Mouse (Mus musculus): Measurements from ENCODE around the gene Rnf152. TPM values are rescaled to one million over a fixed set of nuclear protein-coding genes. Genes with fewer than 3 reads are reported as not detected.
A peak's percentile ranks its signal among the peaks of the same experiment; 100 is the strongest.

The Rnf152 gene
- total and polyA plus RNA-seq, 2 experiments from 2014 or later = 21.0 to 35.5 TPM

- ATAC-seq (ENCODE audit: low FRiP score) = no peak
- H3K4me1 ChIP-seq (ENCODE audit: insufficient read depth, low read length) = peaks cover 4% of the 10 kb centered on the region; the same call in 1 of the 2 replicates
These were observed 2.4 kb upstream of the Rnf152 start for GRCm38 (mm10) chr1:105358896-105359295.

DNA sequence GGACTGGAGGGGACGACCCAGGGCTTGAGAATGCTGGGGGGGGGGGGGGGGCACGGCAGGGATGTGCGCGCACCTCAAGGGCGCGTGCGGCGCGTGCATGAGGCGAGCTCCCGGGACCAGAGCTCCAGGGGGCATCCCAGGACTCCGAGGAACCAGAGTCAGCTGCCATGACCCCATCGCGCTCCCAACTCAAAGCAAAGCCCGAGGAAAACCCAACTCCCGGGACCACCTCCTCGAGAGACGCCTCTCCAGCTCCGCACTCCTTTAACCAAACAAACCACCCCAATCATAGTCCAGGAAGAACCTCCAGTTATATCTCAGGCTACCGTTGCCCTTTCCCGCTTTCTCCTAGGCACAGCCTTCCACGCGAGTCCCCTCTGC is 610 bp downstream of the Rnf152 start:
- H3K27me3 ChIP-seq (ENCODE audit: insufficient read depth, low read length) = no peaks in the 10 kb centered on the region
- no peaks in the 10 kb centered on the region for H3K9me3 ChIP-seq (ENCODE audit: low read length)
- WGBS = 0% methylated on average over 20 of the region's 23 CpGs
- ATAC-seq (ENCODE audit: low FRiP score) = peak; percentile 61
- peak overlapping the region; percentile 87 for H3K4me3 ChIP-seq (ENCODE audit: low read depth, low read length)
- peak overlapping the region; percentile 82 for H3K27ac ChIP-seq (ENCODE audit: low read depth, low read length)
- no peak for TF ChIP-seq CTCF (IDR thresholded peaks at IDR 0.05)
- peak overlapping the region; percentile 84 for H3K4me2 ChIP-seq (ENCODE audit: low read depth, low read length, poor library complexity, severe bottlenecking)
- no peaks in the 10 kb centered on the region for H3K36me3 ChIP-seq (ENCODE audit: insufficient read depth, low read length)
- DNase-seq (ENCODE audit: low spot score) = peak; percentile 42
- peak overlapping the region; percentile 81 for H3K9ac ChIP-seq (replicated peaks; ENCODE audit: low read length, poor library complexity, severe bottlenecking)
- H3K4me1 ChIP-seq (ENCODE audit: insufficient read depth, low read length) = peaks cover 4% of the 10 kb centered on the region; the same call in 1 of the 2 replicates

More at GRCm38 (mm10) chr1:105358896-105359295, 2.4 kb upstream of the Rnf152 start:
- 40% methylated on average over 4 of the region's 4 CpGs for WGBS
- H3K36me3 ChIP-seq (ENCODE audit: insufficient read depth, low read length) = no peaks in the 10 kb centered on the region
- H3K4me3 ChIP-seq (ENCODE audit: low read depth, low read length) = no peak overlapping the region
- H3K27me3 ChIP-seq (ENCODE audit: insufficient read depth, low read length) = no peaks in the 10 kb centered on the region
- H3K27ac ChIP-seq (ENCODE audit: low read depth, low read length) = no peak overlapping the region
- H3K4me2 ChIP-seq (ENCODE audit: low read depth, low read length, poor library complexity, severe bottlenecking) = no peak overlapping the region
- H3K9ac ChIP-seq (replicated peaks; ENCODE audit: low read length, poor library complexity, severe bottlenecking) = no peak overlapping the region
- no peaks in the 10 kb centered on the region for H3K9me3 ChIP-seq (ENCODE audit: low read length)
- TF ChIP-seq CTCF (IDR thresholded peaks at IDR 0.05) = no peak
- DNase-seq (ENCODE audit: low spot score) = no peak

DNA sequence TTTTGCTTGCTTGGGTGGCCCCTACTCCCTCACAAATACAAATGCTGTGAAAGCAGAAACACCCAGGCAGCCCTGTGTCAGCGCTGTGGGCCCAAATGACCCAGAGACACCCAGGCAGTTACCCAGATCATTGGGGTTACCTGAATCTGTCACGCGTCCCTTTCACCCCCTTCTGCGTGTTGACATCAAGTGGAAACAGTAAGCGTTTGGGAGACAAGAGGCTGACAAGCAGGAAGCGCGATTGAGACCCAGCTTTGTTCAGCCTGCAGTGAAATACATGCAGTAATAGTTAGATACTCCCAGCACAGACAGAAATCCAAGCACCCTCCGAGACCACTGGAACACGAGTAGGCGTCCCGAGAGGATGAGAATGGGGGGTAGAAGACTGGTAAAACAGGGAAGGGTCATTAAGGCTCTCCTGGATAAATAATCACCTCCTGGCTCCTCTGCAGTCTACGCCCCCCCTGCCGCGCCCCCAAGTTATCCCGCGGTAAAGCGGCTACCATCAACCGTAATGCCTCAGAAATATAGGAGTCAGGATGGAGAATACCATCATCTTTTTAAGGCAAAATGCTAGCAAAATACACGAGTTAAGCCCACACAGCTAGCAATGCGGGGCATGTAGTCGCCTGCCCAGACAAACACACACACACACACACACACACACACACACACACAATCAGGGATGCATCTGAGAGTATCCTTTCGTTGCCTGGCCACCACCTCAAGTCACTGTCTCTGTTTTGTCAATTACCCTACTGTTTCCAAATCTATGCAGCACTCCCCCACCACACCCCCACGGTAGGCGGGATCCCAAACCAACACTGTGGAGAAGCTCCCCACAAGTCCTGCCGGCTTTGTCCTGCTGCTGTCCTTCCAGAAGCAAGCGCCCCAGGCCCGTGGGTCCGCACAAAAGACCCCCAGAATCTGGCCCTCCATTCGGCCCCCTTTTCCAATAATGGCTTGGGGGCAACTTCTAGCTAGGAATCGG is 1.3 kb downstream of the Rnf152 start:
- H3K4me2 ChIP-seq (ENCODE audit: low read depth, low read length, poor library complexity, severe bottlenecking) = peak overlapping the region; percentile 84
- TF ChIP-seq CTCF (IDR thresholded peaks at IDR 0.05) = no peak
- H3K27me3 ChIP-seq (ENCODE audit: insufficient read depth, low read length) = no peaks in the 10 kb centered on the region
- no peaks in the 10 kb centered on the region for H3K9me3 ChIP-seq (ENCODE audit: low read length)
- peak overlapping the region; percentile 82 for H3K27ac ChIP-seq (ENCODE audit: low read depth, low read length)
- ATAC-seq (ENCODE audit: low FRiP score) (peak; percentile 67), DNase-seq (ENCODE audit: low spot score) (peak; percentile 35)
- peak overlapping the region; percentile 81 for H3K9ac ChIP-seq (replicated peaks; ENCODE audit: low read length, poor library complexity, severe bottlenecking)
- peaks cover 4% of the 10 kb centered on the region; the same call in 1 of the 2 replicates for H3K4me1 ChIP-seq (ENCODE audit: insufficient read depth, low read length)
- WGBS = 3% methylated on average over 30 of the region's 30 CpGs
- H3K4me3 ChIP-seq (ENCODE audit: low read depth, low read length) = peak overlapping the region; percentile 87
- no peaks in the 10 kb centered on the region for H3K36me3 ChIP-seq (ENCODE audit: insufficient read depth, low read length)

DNA sequence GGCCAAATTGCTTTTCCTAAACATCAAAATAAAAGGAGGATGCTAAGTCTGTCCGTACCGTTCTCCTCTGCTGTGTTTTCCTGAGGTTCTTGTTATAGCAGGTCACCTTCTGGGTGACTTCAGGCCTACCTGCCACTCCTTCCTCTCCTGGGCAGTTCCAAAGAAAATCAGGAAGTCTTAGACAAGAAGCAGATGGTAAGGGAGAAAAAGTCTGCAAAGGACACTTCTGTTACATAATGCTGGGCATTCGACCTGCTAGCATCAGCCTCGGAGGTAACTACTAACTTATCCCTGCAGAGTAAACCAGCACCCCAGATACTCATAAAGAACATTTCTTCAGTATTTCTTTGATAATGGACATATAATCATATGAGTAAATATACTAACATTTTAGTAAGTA is 4.7 kb downstream of the Rnf152 start:
- H3K4me1 ChIP-seq (ENCODE audit: insufficient read depth, low read length) = peaks cover under 1% of the 10 kb centered on the region; the same call in 1 of the 2 replicates
- H3K36me3 ChIP-seq (ENCODE audit: insufficient read depth, low read length) = no peaks in the 10 kb centered on the region
- H3K4me2 ChIP-seq (ENCODE audit: low read depth, low read length, poor library complexity, severe bottlenecking) = no peak overlapping the region
- WGBS = 92% methylated on average over 4 of the region's 4 CpGs
- H3K4me3 ChIP-seq (ENCODE audit: low read depth, low read length) = no peak overlapping the region
- no peak overlapping the region for H3K27ac ChIP-seq (ENCODE audit: low read depth, low read length)
- DNase-seq (ENCODE audit: low spot score) (no peak), ATAC-seq (ENCODE audit: low FRiP score) (no peak)
- H3K27me3 ChIP-seq (ENCODE audit: insufficient read depth, low read length) = no peaks in the 10 kb centered on the region
- H3K9ac ChIP-seq (replicated peaks; ENCODE audit: low read length, poor library complexity, severe bottlenecking) = no peak overlapping the region
- H3K9me3 ChIP-seq (ENCODE audit: low read length) = no peaks in the 10 kb centered on the region
- TF ChIP-seq CTCF (IDR thresholded peaks at IDR 0.05) = no peak

GRCm38 (mm10) chr1:105342305-105342704 is 14.2 kb downstream of the Rnf152 start:
- Histone ChIP-seq H3K4me2 (ENCODE audit: low read depth, low read length, poor library complexity, severe bottlenecking) (no peak overlapping the region), H3K27me3 (ENCODE audit: insufficient read depth, low read length) (no peaks in the 10 kb centered on the region), H3K9ac (replicated peaks; ENCODE audit: low read length, poor library complexity, severe bottlenecking) (no peak overlapping the region), H3K9me3 (ENCODE audit: low read length) (no peaks in the 10 kb centered on the region), H3K27ac (ENCODE audit: low read depth, low read length) (no peak overlapping the region), H3K4me1 (ENCODE audit: insufficient read depth, low read length) (no peaks in the 10 kb centered on the region), H3K36me3 (ENCODE audit: insufficient read depth, low read length) (no peaks in the 10 kb centered on the region), H3K4me3 (ENCODE audit: low read depth, low read length) (no peak overlapping the region)
- TF ChIP-seq CTCF (IDR thresholded peaks at IDR 0.05) = no peak
- DNase-seq (ENCODE audit: low spot score) (no peak), ATAC-seq (ENCODE audit: low FRiP score) (no peak)
- WGBS = 91% methylated on average over 6 of the region's 6 CpGs

GRCm38 (mm10) chr1:105340943-105341342 is 15.6 kb downstream of the Rnf152 start:
- no peaks in the 10 kb centered on the region for H3K36me3 ChIP-seq (ENCODE audit: insufficient read depth, low read length)
- H3K4me3 ChIP-seq (ENCODE audit: low read depth, low read length) = no peak overlapping the region
- no peak overlapping the region for H3K27ac ChIP-seq (ENCODE audit: low read depth, low read length)
- H3K4me2 ChIP-seq (ENCODE audit: low read depth, low read length, poor library complexity, severe bottlenecking) = no peak overlapping the region
- DNase-seq (ENCODE audit: low spot score) (no peak), ATAC-seq (ENCODE audit: low FRiP score) (no peak)
- no peak for TF ChIP-seq CTCF (IDR thresholded peaks at IDR 0.05)
- no peak overlapping the region for H3K9ac ChIP-seq (replicated peaks; ENCODE audit: low read length, poor library complexity, severe bottlenecking)
- H3K9me3 ChIP-seq (ENCODE audit: low read length) = no peaks in the 10 kb centered on the region
- no peaks in the 10 kb centered on the region for H3K27me3 ChIP-seq (ENCODE audit: insufficient read depth, low read length)
- no peaks in the 10 kb centered on the region for H3K4me1 ChIP-seq (ENCODE audit: insufficient read depth, low read length)
